Mouse (Mus musculus) cerebellum, postnatal 10 days (tissue): ENCODE data around the gene Ift122.
A peak's percentile ranks its signal among the peaks of the same experiment; 100 is the strongest.

Experiments used
- DNase-seq, 2 experiments: peaks; one replicate each; pipeline ENCODE4 v3.0.0; 2021; ENCODE audit warnings: mixed read lengths in 2 of 2

Gene Ift122

GRCm38 (mm10) chr6:115892363-115892762, 39.1 kb downstream of the Ift122 start:
- no peak for DNase-seq

- DNase-seq, result no peak
Measured at GRCm38 (mm10) chr6:115896346-115896745, 43.1 kb downstream of the Ift122 start.

GRCm38 (mm10) chr6:115897117-115897516, 43.8 kb downstream of the Ift122 start:
- DNase-seq, result peak; percentile 60 to 64

- no peak for DNase-seq
Measured at GRCm38 (mm10) chr6:115897926-115898520, 44.8 kb downstream of the Ift122 start.

GRCm38 (mm10) chr6:115901062-115901461, 47.8 kb downstream of the Ift122 start:
- peak; percentile 91 for DNase-seq

GRCm38 (mm10) chr6:115901489-115901931, 48.2 kb downstream of the Ift122 start:
- peak; percentile 50 to 71 for DNase-seq

- DNase-seq, result no peak
Measured at GRCm38 (mm10) chr6:115902545-115902944, 49.3 kb downstream of the Ift122 start.

GRCm38 (mm10) chr6:115905568-115905967, 52.3 kb downstream of the Ift122 start:
- DNase-seq, result no peak

GRCm38 (mm10) chr6:115906455-115906854, 53.2 kb downstream of the Ift122 start:
- no peak for DNase-seq

- no peak for DNase-seq
Measured at GRCm38 (mm10) chr6:115906871-115907270, 53.6 kb downstream of the Ift122 start.

GRCm38 (mm10) chr6:115908421-115908982, 55.2 kb downstream of the Ift122 start:
- DNase-seq, result no peak

- DNase-seq, result no peak
Measured at GRCm38 (mm10) chr6:115909052-115909451, 55.8 kb downstream of the Ift122 start.

GRCm38 (mm10) chr6:115909940-115910339, 56.7 kb downstream of the Ift122 start:
- DNase-seq, result peak; percentile 36 to 50

GRCm38 (mm10) chr6:115911763-115912162, 58.5 kb downstream of the Ift122 start:
- DNase-seq, result no peak

GRCm38 (mm10) chr6:115913482-115913881, 60.2 kb downstream of the Ift122 start:
- DNase-seq, result peak in 1 of 2 experiments; percentile 45

GRCm38 (mm10) chr6:115914511-115915202, 61.4 kb downstream of the Ift122 start:
- DNase-seq, result peak; percentile 81

GRCm38 (mm10) chr6:115915601-115916445, 62.6 kb downstream of the Ift122 start:
- DNase-seq, result peak; percentile 41 to 64

- peak; percentile 58 to 59 for DNase-seq
Measured at GRCm38 (mm10) chr6:115916611-115917010, 63.3 kb downstream of the Ift122 start.

GRCm38 (mm10) chr6:115918615-115919014, 65.3 kb downstream of the Ift122 start:
- DNase-seq, result no peak

GRCm38 (mm10) chr6:115919876-115920275, 66.6 kb downstream of the Ift122 start:
- DNase-seq, result no peak

- DNase-seq, result no peak
Measured at GRCm38 (mm10) chr6:115924829-115925228, 71.6 kb downstream of the Ift122 start.

GRCm38 (mm10) chr6:115926416-115926815, 73.1 kb downstream of the Ift122 start:
- no peak for DNase-seq
